Mouse (Mus musculus): ENCODE measurements at regions not wholly inside any gene's neighbourhood (a gene's known extent, or its start where the extent isn't known, plus 50 kb on each side); places are given as distances from the start of the nearest gene placed in this dataset.

DNA sequence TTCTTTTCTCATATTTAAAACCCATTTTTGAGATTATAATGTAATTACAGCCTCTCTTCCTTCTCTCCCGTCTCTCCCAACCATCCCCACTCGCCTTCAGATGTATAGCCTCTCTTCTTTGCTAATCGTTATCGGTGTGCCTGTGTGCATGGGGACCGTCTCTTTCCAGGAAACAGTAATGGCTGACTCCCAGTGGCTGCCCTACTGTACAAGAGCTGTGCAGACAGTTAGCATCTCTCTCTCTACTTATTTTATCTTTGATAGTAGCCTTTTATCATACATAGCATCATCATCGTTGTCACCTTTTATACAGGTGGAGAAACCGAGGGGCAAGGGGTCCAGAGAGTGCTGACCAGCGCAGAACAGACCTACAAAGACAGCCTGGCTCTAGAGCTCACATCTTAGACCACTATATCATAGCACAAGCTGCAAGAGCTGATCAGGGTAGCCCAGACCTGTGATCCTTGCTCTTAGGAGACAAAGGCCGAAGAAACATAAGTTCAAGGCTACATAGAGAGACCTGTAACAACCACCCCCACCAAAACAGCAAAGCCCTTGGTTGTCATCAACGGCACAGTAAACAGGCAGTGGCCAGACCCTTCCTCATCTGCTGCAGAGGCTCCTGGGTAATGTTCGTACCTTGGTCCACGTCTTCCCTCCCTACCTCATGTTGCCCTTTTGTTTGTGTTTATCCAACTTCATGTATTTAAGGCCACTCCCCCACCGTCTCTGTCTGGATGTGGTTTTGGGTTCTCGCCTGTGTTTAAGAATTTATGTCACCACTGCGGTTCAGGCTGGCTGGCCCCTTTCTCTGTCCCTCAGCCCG is 103.1 kb upstream of the Cpm start:
- TF ChIP-seq CTCF (IDR thresholded peaks at IDR 0.05; ENCODE audit: control insufficient read depth, insufficient read depth, low read length) (no peak), POLR2A (IDR thresholded peaks at IDR 0.05; ENCODE audit: borderline replicate concordance, control insufficient read depth, low read depth, low read length) (no peak)

All from bone marrow, adult 2 months (tissue).